Mouse (Mus musculus) myocyte (in vitro differentiated cells): ENCODE results near the gene Speer4c.
"Not testable (repeated sequence)": the region's sequence is repeated elsewhere in the genome, so short reads cannot be mapped to it uniquely, and the experiment has no call there.

Source experiments
- MYOG ChIP-seq, 3 experiments: IDR thresholded peaks; one replicate each; pipeline ENCODE4 v1.6.1; 2011; ENCODE audit warnings: control low read depth in 2 of 3, low read depth in 2 of 3, mild to moderate bottlenecking in 2 of 3; ENCODE audit not compliant: insufficient read length in 2 of 3, control insufficient read depth in 1 of 3, insufficient read depth in 1 of 3
- POLR2A ChIP-seq: IDR thresholded peaks from one replicate; pipeline ENCODE4 v1.6.1; 2011; ENCODE audit warnings: low read depth, mild to moderate bottlenecking, control low read depth, moderate library complexity; ENCODE audit not compliant: insufficient read length
- POLR2AphosphoS2 ChIP-seq: IDR thresholded peaks from one replicate; pipeline ENCODE4 v1.6.1; 2011; ENCODE audit warnings: low read depth, control low read depth; ENCODE audit not compliant: insufficient read length
- TCF12 ChIP-seq: IDR thresholded peaks from one replicate; pipeline ENCODE4 v1.6.1; 2011; ENCODE audit warnings: mild to moderate bottlenecking, control low read depth; ENCODE audit not compliant: poor library complexity, insufficient read depth, severe bottlenecking
- USF1 ChIP-seq: IDR thresholded peaks from one replicate; pipeline ENCODE4 v1.6.1; 2011; ENCODE audit warnings: low read depth, mild to moderate bottlenecking, control low read depth, moderate library complexity

DNA sequence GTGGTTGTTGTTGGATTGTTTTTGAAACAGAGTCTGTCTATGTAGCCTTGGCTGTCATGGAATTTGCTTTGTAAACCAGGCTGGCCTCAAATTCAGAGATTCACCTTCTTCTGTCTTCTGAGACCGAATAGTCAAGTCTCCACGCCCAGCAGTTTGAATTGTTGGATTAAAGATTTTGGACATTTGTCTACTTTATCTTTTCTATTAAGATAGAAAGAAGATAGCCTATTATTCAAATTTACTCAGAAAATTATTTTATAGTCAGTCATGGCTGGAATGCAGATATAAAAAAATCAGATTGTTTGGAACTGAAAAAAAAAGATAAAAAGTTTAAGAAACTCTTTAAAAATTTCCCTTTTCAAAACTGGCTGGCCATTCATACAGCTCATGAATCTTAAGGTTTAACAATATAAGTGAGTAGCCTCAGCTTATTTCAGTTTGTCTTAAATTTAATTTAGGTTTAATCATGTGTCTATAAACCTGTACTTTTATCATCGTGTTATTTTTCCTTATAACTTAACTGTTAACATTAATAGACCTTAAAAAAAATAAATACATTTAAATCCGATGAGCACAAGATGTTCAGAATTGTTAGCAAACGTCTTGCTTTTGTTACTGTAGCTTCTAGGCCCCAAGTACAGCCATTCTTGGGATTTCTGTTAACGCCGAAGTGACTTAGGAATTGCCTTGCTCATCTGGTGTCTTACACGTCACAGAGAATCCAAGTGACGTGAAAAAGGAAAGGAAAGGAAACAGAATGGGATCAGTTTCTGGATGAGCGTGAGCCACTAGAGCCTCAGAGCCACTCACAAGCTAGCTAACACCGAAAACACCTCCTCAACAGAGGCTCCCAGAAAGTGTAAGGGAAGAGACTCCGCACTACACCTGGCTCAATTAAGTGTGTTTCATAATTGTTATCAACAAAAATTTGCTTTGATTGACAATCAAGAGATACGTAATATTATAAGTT lies 33.8 kb downstream of the Speer4c start:
- not testable (repeated sequence) for TF ChIP-seq USF1; MYOG (IDR thresholded peaks at IDR 0.05; ENCODE audit: control insufficient read depth in 1 of 3, insufficient read depth in 1 of 3, insufficient read length in 2 of 3, low read depth in 2 of 3); POLR2A; TCF12; POLR2AphosphoS2
